Mouse (Mus musculus) heart, embryonic 16.5 days (tissue): ENCODE data around the gene Oaz2. TPM values are rescaled to one million over a fixed set of nuclear protein-coding genes. Genes with fewer than 3 reads are reported as not detected.
"Not testable (repeated sequence)": the region's sequence is repeated elsewhere in the genome, so short reads cannot be mapped to it uniquely, and the experiment has no call there.

Source experiments
- ATAC-seq: fragments of 200-750 bp; cut with Nextera tagmentation; replicated peaks from 2 replicates; pipeline ENCODE4 v1.8.0; 2017; ENCODE audit warnings: moderate number of reproducible peaks; ENCODE audit not compliant: insufficient read depth, low FRiP score; ENCODE audit errors: extremely low read depth
- H3K27ac ChIP-seq: fragments of 300-500 bp; sonication (generic); 2 replicates; pipeline ENCODE4 v1.5.1; 2014; ENCODE audit warnings: mild to moderate bottlenecking, low read length, control low read depth, moderate library complexity
- H3K27me3 ChIP-seq: fragments of 300-500 bp; sonication (generic); 2 replicates; pipeline ENCODE4 v1.6.1; 2014; ENCODE audit warnings: low read length, mixed read lengths; ENCODE audit not compliant: control insufficient read depth, insufficient read depth
- H3K36me3 ChIP-seq: fragments of 300-500 bp; sonication (generic); 2 replicates; pipeline ENCODE4 v1.6.1; 2014; ENCODE audit not compliant: control insufficient read depth, insufficient read depth
- H3K4me1 ChIP-seq: fragments of 300-500 bp; sonication (generic); 2 replicates; pipeline ENCODE4 v1.6.1; 2014; ENCODE audit warnings: low read length, mixed read lengths; ENCODE audit not compliant: control insufficient read depth, insufficient read depth
- H3K4me2 ChIP-seq: fragments of 300-500 bp; sonication (generic); 2 replicates; pipeline ENCODE4 v1.6.1; 2014; ENCODE audit warnings: low read depth, mild to moderate bottlenecking, control low read depth, low read length
- H3K4me3 ChIP-seq: fragments of 300-500 bp; sonication (generic); 2 replicates; pipeline ENCODE4 v1.5.1; 2014; ENCODE audit warnings: mild to moderate bottlenecking, control low read depth, low read length
- H3K9ac ChIP-seq: fragments of 300-500 bp; sonication (generic); 2 replicates; pipeline ENCODE4 v1.6.1; 2014; ENCODE audit warnings: low read length, control low read depth
- H3K9me3 ChIP-seq: fragments of 300-500 bp; sonication (generic); replicated peaks from 2 replicates; pipeline ENCODE4 v1.6.1; 2016; ENCODE audit warnings: low read length; ENCODE audit not compliant: control insufficient read depth
- WGBS: fragments of 180-500 bp; shearing (Covaris S2); extraction: QIAGEN DNeasy Blood & Tissue Kit; methylation state at CpG from one replicate; pipeline ENCODE4 v1.1.7; 2014; 5-methylcytosine and 5-hydroxymethylcytosine counted together
- polyA plus RNA-seq: library from polyadenylated mRNA; unstranded; fragments of >200 nt; fragmentation: Nextera tagmentation; extraction: Ambion mirVana; gene quantifications from 2 replicates; pipeline ENCODE4 v1.2.1, GENCODE M21; 2015

The Oaz2 gene
- polyA plus RNA-seq, 1 experiment from 2014 or later: 299 TPM

DNA sequence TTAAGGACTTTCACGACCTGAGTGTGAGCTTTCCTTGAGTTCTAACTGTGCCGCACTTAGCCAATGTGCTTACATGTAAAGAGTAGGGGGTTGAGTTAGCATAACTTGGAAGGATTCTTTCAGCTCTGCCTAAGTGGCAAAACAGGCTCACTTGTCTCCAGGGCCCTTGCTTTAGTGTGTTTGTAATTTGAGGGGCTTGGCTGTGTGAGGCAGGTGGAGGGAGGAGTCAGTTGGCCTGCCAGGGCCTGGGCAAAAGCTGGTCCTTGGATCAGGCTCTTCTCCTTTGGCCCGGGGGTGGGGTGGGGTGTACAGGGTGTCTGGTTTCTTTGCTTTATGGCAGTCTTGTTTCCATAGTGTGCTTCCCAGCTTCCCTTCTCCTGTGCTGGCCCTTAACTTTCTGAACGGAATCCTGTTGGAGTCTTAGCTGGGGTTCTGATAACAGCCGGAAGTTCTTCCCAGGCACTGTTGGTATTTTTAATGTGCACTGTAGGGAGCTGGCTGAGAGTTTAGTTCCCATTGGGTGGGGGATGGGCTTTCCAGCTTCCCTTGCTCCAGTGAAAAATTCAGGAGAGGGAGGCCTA is 11.5 kb downstream of the Oaz2 start:
- Histone ChIP-seq H3K9me3 (no peaks in the 10 kb centered on the region), H3K4me2 (peak overlapping the region; percentile 78), H3K27ac (peak overlapping the region; percentile 90), H3K27me3 (no peaks in the 10 kb centered on the region), H3K36me3 (no peaks in the 10 kb centered on the region), H3K4me1 (peaks cover 52% of the 10 kb centered on the region), H3K9ac (peak overlapping the region; percentile 46), H3K4me3 (peak overlapping the region; percentile 64)
- WGBS: 10% methylated on average over 5 of the region's 5 CpGs
- peak; percentile 14; the same call in 1 of the 2 replicates for ATAC-seq

DNA sequence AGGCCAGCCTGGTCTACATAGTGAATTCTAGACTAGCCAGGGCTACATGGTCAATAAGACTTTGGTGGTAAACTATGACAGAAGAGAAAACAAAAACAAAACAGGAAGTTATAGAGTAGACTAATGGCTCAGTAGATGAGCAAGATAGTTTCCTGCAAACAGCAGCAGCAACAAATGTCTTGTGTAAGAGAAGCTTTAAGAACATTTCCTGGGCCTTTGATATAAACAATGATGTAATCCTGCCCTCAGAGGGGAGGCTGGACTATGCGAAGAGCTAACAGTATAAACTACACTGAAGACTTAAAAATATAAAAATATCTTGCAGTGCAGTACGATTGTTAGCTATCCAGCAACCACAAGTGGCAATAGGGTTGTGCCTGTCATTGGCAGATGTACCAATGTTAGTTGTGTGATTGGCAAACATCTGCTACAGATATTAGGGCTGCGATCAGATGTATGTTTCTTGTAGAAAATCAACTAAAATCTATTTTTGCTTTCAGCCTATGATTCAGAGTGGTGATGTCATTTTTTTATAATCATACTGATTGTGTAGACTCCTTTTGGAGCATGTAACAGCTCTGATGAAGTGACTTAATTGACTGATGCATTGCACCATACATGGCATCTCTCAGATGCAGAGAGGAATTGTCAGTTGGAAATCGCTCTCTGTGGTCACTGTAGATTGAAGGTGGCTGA is 13.3 kb downstream of the Oaz2 start:
- Histone ChIP-seq H3K27me3 (no peaks in the 10 kb centered on the region), H3K36me3 (peaks cover under 1% of the 10 kb centered on the region; the same call in 1 of the 2 replicates), H3K4me2 (no peak overlapping the region; the same call in 1 of the 2 replicates), H3K4me1 (peaks cover 49% of the 10 kb centered on the region), H3K9ac (no peak overlapping the region), H3K9me3 (no peaks in the 10 kb centered on the region), H3K27ac (peak overlapping the region; percentile 90; the same call in 1 of the 2 replicates), H3K4me3 (no peak overlapping the region)
- no peak for ATAC-seq
- 66% methylated on average over 4 of the region's 4 CpGs for WGBS

DNA sequence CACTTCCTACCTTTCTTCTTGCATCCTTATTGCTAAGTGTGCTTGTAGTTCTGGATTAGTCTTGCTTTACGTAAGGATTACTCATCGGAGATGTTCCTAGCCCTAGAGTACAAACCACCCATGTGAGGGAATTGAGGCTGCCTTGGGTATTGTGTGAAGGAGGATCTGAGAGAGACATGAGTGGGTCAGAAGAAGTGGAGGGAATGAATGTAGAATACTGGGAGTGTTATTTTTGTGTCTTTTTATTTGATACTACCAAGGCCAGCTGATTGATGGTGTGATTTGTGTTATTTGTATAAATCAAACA is 13.8 kb downstream of the Oaz2 start:
- peaks cover 4% of the 10 kb centered on the region; the same call in 1 of the 2 replicates for H3K36me3 ChIP-seq
- no peak overlapping the region for H3K4me3 ChIP-seq
- WGBS: 85% methylated on average over 2 of the region's 2 CpGs
- H3K4me2 ChIP-seq: no peak overlapping the region; the same call in 1 of the 2 replicates
- H3K4me1 ChIP-seq: peaks cover 49% of the 10 kb centered on the region
- no peak for ATAC-seq
- H3K27ac ChIP-seq: no peak overlapping the region
- no peaks in the 10 kb centered on the region for H3K27me3 ChIP-seq
- no peaks in the 10 kb centered on the region for H3K9me3 ChIP-seq
- H3K9ac ChIP-seq: no peak overlapping the region

DNA sequence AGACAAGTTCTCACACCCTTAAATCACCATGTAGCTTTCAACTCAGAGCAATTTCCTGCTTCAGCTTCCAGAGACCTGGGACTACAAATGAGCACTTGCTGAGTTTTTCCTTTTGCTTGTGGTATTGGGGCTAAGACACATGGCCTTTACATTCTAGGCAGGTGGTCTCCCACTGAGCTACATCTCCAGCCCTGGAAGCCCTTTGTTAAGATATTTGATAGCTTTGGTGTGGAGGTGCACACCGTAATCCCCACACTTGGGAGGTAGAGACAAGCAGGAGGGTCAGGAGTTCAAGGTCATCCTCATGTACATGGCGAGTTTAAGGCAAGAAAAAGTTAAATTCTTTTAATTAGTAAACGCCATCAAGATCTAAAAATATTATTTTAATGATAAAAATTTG is 14.4 kb downstream of the Oaz2 start:
- 83% methylated on average over 3 of the region's 3 CpGs for WGBS
- H3K4me1 ChIP-seq: peaks cover 48% of the 10 kb centered on the region
- no peaks in the 10 kb centered on the region for H3K9me3 ChIP-seq
- H3K4me2 ChIP-seq: no peak overlapping the region
- no peaks in the 10 kb centered on the region for H3K27me3 ChIP-seq
- H3K4me3 ChIP-seq: no peak overlapping the region
- H3K27ac ChIP-seq: no peak overlapping the region
- ATAC-seq: no peak
- H3K9ac ChIP-seq: no peak overlapping the region
- H3K36me3 ChIP-seq: peaks cover 8% of the 10 kb centered on the region

DNA sequence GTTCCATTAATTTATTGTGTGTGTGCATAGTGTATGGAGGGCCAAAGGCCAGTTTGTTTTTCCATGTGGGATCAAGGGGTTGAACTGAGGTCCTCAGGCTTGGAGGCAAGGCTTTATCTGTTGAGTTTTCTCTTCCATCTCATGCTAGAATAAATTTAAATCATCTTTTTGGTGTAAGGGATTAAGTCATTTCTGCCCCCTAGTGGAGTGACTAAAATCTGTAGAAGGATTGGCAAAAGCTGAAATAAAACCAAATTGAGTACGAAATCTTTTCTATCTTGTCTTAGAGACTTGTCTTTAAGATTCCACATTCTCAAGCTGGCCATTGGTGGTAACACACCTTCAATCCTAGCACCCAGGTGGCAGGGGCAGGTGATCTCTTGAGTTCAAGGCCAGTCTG is 15.2 kb downstream of the Oaz2 start:
- Histone ChIP-seq H3K4me1 (peaks cover 40% of the 10 kb centered on the region), H3K4me3 (no peak overlapping the region), H3K27me3 (no peaks in the 10 kb centered on the region), H3K4me2 (no peak overlapping the region), H3K36me3 (peaks cover 16% of the 10 kb centered on the region), H3K9me3 (no peaks in the 10 kb centered on the region), H3K9ac (no peak overlapping the region), H3K27ac (no peak overlapping the region)
- ATAC-seq: no peak
- WGBS: 81% methylated on average over 1 of the region's 1 CpGs

DNA sequence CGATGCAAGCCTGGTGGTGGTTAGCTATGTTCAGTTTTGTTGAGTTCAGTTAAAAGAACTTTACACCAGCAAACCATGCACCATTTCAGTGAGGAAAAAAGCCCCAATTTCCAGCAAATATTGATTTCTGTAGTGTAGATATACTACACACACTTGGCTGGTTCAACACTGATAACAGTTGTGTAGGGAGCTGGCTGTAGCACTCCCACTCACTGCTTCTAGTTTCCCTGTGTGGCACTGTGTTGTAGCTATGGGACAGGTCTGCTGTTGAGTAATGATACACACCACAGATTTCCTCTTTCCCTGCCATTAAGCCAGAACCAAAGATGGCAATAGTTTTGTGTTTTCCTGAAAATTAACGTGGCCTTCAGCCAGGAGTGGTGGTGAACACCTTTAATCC is 16.9 kb downstream of the Oaz2 start:
- no peak for ATAC-seq
- no peak overlapping the region for H3K27ac ChIP-seq
- H3K27me3 ChIP-seq: no peaks in the 10 kb centered on the region
- H3K4me3 ChIP-seq: no peak overlapping the region
- no peaks in the 10 kb centered on the region for H3K9me3 ChIP-seq
- peaks cover 23% of the 10 kb centered on the region for H3K4me1 ChIP-seq
- H3K4me2 ChIP-seq: no peak overlapping the region
- no peak overlapping the region for H3K9ac ChIP-seq
- peaks cover 22% of the 10 kb centered on the region for H3K36me3 ChIP-seq
- WGBS: 73% methylated on average over 2 of the region's 2 CpGs

DNA sequence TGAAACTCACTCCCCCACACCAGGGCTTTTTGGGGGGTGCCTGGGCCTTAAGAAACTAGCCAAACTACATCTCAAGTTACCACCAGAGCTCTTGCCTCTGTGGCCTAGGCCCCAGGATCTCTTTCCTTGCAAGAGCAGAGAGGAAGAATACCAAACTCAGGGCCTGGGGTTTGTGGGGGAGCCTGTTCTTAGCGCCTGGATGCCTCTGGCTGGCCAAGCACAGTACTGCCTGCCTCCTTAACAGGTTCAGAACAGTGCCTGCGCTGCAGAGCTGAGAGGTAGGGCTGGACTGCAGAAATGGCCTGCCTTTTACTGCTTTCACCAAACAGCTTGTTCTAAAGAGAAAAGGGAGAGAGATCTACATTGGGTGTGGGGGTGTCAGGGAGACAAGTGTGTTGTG is 22.1 kb downstream of the Oaz2 start:
- H3K4me3 ChIP-seq, H3K27me3 ChIP-seq, H3K9me3 ChIP-seq, H3K4me1 ChIP-seq, H3K4me2 ChIP-seq, H3K27ac ChIP-seq, ATAC-seq, H3K9ac ChIP-seq: not testable (repeated sequence)
- H3K36me3 ChIP-seq: peaks cover 44% of the 10 kb centered on the region
- WGBS: 88% methylated on average over 2 of the region's 2 CpGs

DNA sequence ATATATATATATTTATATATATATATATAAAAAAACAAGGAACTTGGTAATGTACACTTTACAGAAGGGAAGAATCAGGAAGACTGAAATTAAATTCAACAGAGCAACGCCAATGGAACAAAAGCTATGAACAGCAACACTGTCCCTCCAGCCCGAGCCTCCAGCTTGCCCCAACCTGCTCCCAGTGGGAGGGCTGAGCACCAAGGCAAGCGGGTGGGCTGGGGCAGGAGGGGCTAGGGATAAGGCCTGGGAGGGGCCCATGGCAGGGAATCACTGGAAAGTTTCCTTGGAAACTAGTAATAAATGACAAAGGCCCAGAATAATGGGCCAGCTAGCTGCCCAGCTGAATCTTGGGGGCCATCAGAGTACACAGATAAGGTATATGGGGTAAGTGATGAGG is 24.7 kb downstream of the Oaz2 start:
- Histone ChIP-seq H3K9ac (no peak overlapping the region), H3K36me3 (peaks cover 42% of the 10 kb centered on the region), H3K4me3 (no peak overlapping the region), H3K9me3 (no peaks in the 10 kb centered on the region), H3K4me2 (no peak overlapping the region), H3K27me3 (no peaks in the 10 kb centered on the region), H3K27ac (peak overlapping the region; percentile 23; the same call in 1 of the 2 replicates), H3K4me1 (peaks cover 25% of the 10 kb centered on the region)
- WGBS: 64% methylated on average over 3 of the region's 3 CpGs
- no peak for ATAC-seq

DNA sequence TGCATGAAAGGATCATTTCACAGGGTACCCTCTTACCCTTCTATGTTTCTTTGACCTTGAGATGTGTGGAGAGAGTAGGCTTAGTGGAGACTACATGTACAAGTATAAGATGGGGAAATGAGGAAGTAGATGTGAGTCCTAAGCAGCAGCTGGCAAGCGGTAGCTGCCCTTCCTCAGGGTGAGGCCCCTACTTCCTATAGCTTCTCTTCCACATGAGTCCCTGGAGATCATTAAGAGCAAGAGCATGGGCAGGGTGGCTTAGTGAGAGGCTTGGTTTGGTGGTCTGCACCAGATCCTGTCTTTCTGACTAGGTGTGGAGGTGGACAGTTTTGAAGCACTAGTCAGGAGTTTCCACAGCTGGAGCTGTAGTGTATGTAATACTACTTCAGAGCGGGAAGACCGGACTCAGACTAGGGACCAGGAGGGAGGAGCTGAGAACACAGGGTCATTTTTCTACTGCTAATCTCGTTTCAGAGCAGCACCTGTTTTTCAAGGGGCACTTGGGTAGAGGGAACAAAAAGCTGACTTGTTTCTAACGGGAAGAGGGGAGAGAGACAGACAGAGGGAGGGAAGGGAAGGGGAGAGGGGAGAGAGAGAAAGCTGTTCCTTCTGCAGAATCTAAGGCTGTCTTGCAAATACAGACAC is 25.3 kb downstream of the Oaz2 start:
- peak overlapping the region; percentile 12 for H3K9ac ChIP-seq
- peak overlapping the region; percentile 55 for H3K27ac ChIP-seq
- H3K4me2 ChIP-seq: no peak overlapping the region
- no peak for ATAC-seq
- no peak overlapping the region for H3K4me3 ChIP-seq
- 36% methylated on average over 5 of the region's 5 CpGs for WGBS
- H3K36me3 ChIP-seq: peaks cover 37% of the 10 kb centered on the region
- H3K27me3 ChIP-seq: no peaks in the 10 kb centered on the region
- H3K9me3 ChIP-seq: no peaks in the 10 kb centered on the region
- peaks cover 25% of the 10 kb centered on the region for H3K4me1 ChIP-seq
